Mouse (Mus musculus) hindbrain, embryonic 11.5 days (tissue): ENCODE results near the gene Rasgrp1. TPM values are rescaled to one million over a fixed set of nuclear protein-coding genes. Genes with fewer than 3 reads are reported as not detected.

Source experiments
- ATAC-seq: fragments of 200-750 bp; cut with Nextera tagmentation; 2 replicates; pipeline ENCODE4 v1.8.0; 2017; ENCODE audit warnings: mild to moderate bottlenecking, moderate TSS enrichment, moderate library complexity; ENCODE audit not compliant: low FRiP score
- DNase-seq: peaks from one replicate; pipeline ENCODE4 v3.0.0-alpha.2; 2015; ENCODE audit warnings: low spot score
- H3K27ac ChIP-seq: fragments of 300-500 bp; sonication (generic); 2 replicates; pipeline ENCODE4 v1.5.1; 2014; ENCODE audit warnings: mild to moderate bottlenecking, low read depth, low read length
- H3K27me3 ChIP-seq: fragments of 300-500 bp; sonication (generic); 2 replicates; pipeline ENCODE4 v1.6.1; 2014; ENCODE audit warnings: mild to moderate bottlenecking, low read length, moderate library complexity, mixed read lengths; ENCODE audit not compliant: control insufficient read depth, insufficient read depth
- H3K36me3 ChIP-seq: fragments of 300-500 bp; sonication (generic); 2 replicates; pipeline ENCODE4 v1.6.1; 2014; ENCODE audit warnings: mild to moderate bottlenecking, low read length, moderate library complexity, mixed read lengths; ENCODE audit not compliant: control insufficient read depth, insufficient read depth
- H3K4me1 ChIP-seq: fragments of 300-500 bp; sonication (generic); replicated peaks from 2 replicates; pipeline ENCODE4 v1.6.1; 2014; ENCODE audit warnings: low read length, mixed read lengths; ENCODE audit not compliant: control insufficient read depth, insufficient read depth
- H3K4me2 ChIP-seq: fragments of 300-500 bp; sonication (generic); replicated peaks from 2 replicates; pipeline ENCODE4 v1.6.1; 2014; ENCODE audit warnings: mild to moderate bottlenecking, low read depth, low read length
- H3K4me3 ChIP-seq: fragments of 300-500 bp; sonication (generic); 2 replicates; pipeline ENCODE4 v1.5.1; 2014; ENCODE audit warnings: low read depth, low read length
- H3K9ac ChIP-seq: fragments of 300-500 bp; sonication (generic); 2 replicates; pipeline ENCODE4 v1.6.1; 2014; ENCODE audit warnings: low read depth, low read length
- H3K9me3 ChIP-seq: fragments of 300-500 bp; sonication (generic); 2 replicates; pipeline ENCODE4 v1.6.1; 2016; ENCODE audit warnings: low read length; ENCODE audit not compliant: control insufficient read depth
- WGBS: fragments of 180-500 bp; shearing (Covaris S2); extraction: QIAGEN DNeasy Blood & Tissue Kit; methylation state at CpG from one replicate; pipeline ENCODE4 v1.1.7; 2014; 5-methylcytosine and 5-hydroxymethylcytosine counted together
- polyA plus RNA-seq: library from polyadenylated mRNA; unstranded; fragments of >200 nt; fragmentation: Nextera tagmentation; extraction: Ambion mirVana; gene quantifications from 2 replicates; pipeline ENCODE4 v1.2.1, GENCODE M21; 2014

Gene Rasgrp1
- polyA plus RNA-seq, 1 experiment from 2014 or later = 0.74 TPM

DNA sequence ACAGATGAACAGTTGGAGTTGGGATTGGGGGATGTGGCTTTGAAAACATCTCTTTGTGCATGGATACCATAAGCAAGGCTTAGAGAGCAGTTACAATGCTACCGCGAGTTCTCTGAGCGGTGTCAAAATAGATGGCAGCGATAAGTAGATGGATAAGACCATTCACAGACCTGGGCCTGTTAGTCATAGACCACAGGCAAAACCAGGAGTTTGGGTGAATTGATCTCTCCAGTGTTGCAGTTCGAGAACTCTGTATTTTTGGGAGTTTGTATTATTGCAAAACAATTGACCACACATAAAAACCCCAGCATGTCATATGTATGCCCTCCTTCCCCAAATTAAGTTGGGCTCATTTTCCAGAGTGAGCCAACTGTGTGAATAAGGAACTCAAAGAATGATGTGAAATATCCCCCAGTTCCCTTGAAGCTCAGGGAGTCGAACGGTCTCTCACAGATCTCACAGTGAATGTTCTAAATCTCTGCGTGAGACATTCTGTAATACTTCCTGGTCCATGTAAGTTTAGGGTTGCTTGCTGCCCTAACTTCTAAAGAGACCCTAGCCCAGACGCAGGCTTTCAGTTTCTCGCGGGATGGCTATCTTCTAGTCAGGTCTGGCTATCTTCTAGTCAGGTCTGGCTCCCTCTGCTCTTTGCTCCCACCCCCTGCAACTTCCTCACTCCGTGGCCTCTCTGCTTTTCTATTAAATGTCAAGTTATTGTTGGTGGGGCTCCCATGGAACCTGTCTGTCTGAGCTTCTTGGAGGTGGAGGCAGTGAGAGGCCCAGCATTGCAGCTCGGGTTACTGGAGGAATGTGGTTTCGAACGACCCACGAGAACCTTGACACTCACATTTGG, 43.0 kb downstream of the Rasgrp1 start:
- Histone ChIP-seq H3K4me1 (no peaks in the 10 kb centered on the region), H3K4me2 (no peak overlapping the region), H3K4me3 (no peak overlapping the region), H3K9ac (no peak overlapping the region), H3K27me3 (no peaks in the 10 kb centered on the region), H3K9me3 (no peaks in the 10 kb centered on the region), H3K36me3 (no peaks in the 10 kb centered on the region), H3K27ac (no peak overlapping the region)
- WGBS = 82% methylated on average over 16 of the region's 16 CpGs
- DNase-seq (no peak), ATAC-seq (no peak)

DNA sequence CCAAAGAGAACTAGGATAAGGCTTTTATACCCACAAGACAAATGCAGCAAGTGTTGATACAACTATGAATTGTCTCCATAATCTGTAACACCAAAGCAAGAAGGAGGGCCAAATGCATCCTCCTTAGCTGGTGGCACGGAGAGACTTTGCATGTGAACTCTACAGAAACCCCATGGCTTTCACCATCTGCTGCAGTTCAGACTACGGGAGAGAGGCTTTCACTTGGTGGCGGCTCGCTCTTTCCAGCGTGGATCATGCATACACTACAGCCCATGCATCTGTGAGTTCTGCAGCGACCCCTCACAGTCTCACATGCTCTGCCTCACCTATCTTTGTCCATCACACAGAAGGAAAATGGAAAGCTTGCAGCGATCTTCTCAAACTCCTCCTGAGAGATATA, 54.5 kb downstream of the Rasgrp1 start:
- no peak overlapping the region for H3K4me2 ChIP-seq
- DNase-seq (no peak), ATAC-seq (no peak)
- no peaks in the 10 kb centered on the region for H3K9me3 ChIP-seq
- H3K27ac ChIP-seq = no peak overlapping the region
- H3K36me3 ChIP-seq = no peaks in the 10 kb centered on the region
- no peaks in the 10 kb centered on the region for H3K4me1 ChIP-seq
- H3K9ac ChIP-seq = no peak overlapping the region
- WGBS = 90% methylated on average over 7 of the region's 7 CpGs
- no peak overlapping the region for H3K4me3 ChIP-seq
- H3K27me3 ChIP-seq = no peaks in the 10 kb centered on the region

DNA sequence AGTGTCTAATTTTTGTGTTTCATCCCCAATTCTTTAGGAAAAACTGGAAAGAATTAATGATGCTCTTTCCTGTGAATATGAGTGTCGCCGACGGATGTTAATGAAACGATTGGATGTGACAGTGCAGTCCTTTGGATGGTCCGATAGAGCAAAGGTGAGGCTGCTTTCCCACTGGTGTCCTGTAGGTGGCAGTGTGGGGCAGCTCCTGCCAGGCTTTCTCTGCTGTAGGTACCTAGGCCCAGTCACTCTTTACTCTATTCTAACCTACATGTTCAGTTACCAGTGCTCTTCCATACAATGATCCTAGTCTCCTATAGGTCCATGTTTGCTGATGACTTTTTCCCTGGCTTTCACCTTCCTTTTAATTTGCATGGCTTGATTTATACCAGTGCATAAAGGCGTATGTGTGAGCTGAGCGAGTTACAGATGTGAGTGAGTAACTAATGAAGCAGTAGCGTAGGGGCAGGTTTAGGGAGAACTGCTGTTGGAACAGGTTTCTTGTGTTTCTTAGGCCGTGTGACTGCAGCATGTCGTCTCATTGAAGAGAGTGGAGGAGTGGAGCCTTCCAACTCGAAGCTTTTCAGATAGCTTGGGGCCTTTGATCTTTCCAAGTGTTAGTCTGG, 78.9 kb downstream of the Rasgrp1 start:
- ATAC-seq (peak; percentile 56), DNase-seq (peak; percentile 79)
- H3K9me3 ChIP-seq = no peaks in the 10 kb centered on the region
- no peaks in the 10 kb centered on the region for H3K4me1 ChIP-seq
- no peak overlapping the region for H3K27ac ChIP-seq
- WGBS = 73% methylated on average over 11 of the region's 11 CpGs
- no peak overlapping the region for H3K4me3 ChIP-seq
- no peak overlapping the region for H3K4me2 ChIP-seq
- H3K9ac ChIP-seq = no peak overlapping the region
- no peaks in the 10 kb centered on the region for H3K27me3 ChIP-seq
- 0 out of 2 replicates have a peak, but pooled peaks cover 4% of the 10 kb centered on the region for H3K36me3 ChIP-seq

DNA sequence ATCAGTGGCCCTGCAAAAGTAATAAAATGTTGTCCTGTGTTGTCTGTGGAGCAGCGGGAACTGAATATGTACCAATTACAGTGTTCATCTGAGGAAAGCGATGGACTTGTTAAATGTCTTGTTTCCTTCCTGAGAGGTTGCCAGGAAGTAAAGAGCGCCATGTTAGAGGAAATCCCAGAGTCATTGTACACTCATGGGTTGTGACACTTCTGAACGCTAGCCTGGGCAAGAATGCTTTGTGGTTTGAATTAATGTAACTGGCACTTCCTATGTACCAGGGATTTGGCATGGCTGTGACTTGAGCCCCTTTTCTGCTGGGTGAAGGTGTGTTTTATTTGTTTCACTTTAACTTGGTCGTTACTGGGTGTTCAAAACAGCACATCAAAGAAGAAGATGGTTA, 80.6 kb downstream of the Rasgrp1 start:
- 90% methylated on average over 5 of the region's 5 CpGs for WGBS
- Histone ChIP-seq H3K36me3 (0 out of 2 replicates have a peak, but pooled peaks cover 4% of the 10 kb centered on the region), H3K9ac (no peak overlapping the region), H3K9me3 (no peaks in the 10 kb centered on the region), H3K27ac (no peak overlapping the region), H3K27me3 (no peaks in the 10 kb centered on the region), H3K4me3 (no peak overlapping the region), H3K4me2 (no peak overlapping the region), H3K4me1 (no peaks in the 10 kb centered on the region)
- ATAC-seq (no peak), DNase-seq (no peak)

DNA sequence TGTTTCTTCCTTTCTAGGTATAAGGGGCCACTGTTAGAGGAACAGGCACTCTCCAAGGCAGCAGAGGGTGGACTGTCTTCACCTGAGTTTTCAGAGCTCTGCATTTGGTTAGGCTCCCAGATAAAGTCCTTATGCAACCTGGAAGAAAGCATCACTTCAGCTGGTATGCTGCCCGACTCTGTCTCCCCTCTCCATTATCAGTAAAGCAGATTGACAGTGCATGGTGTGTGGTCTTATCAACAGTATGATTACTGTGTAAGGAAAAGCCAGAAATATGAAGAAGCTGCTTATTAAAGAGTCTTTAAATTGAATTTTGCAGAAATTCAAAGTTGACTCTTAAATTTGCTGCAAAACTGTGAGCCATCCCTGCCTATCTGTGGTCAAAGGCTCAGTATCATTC, 85.2 kb downstream of the Rasgrp1 start:
- Histone ChIP-seq H3K9ac (no peak overlapping the region), H3K4me1 (no peaks in the 10 kb centered on the region), H3K4me3 (no peak overlapping the region), H3K27me3 (no peaks in the 10 kb centered on the region), H3K36me3 (no peaks in the 10 kb centered on the region), H3K4me2 (no peak overlapping the region), H3K27ac (no peak overlapping the region), H3K9me3 (no peaks in the 10 kb centered on the region)
- no peak for DNase-seq
- ATAC-seq = no peak
- 72% methylated on average over 1 of the region's 1 CpGs for WGBS

DNA sequence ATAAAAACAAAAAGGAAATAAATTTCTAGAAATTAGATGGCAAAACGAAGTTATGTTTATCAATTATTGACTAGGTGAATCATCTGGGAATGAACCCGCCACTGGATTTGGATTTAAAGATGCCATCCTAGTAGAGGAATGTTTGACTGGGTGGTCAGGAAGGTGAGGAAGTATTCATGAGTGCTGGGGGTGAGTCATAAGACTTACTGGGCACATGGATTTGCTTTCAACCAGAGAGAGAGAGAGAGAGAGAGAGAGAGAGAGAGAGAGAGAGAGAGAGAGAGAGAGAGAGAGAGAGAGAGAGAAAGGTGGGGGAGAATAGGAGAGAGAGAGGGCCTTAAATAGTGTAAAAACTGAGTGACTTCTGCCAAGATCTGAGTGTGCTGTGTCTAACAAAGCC, 87.4 kb downstream of the Rasgrp1 start:
- Histone ChIP-seq H3K36me3 (no peaks in the 10 kb centered on the region), H3K9ac (no peak overlapping the region), H3K27ac (no peak overlapping the region), H3K9me3 (no peaks in the 10 kb centered on the region), H3K4me2 (no peak overlapping the region), H3K27me3 (no peaks in the 10 kb centered on the region), H3K4me3 (no peak overlapping the region), H3K4me1 (no peaks in the 10 kb centered on the region)
- WGBS = 87% methylated on average over 2 of the region's 2 CpGs
- DNase-seq = no peak
- ATAC-seq = no peak

DNA sequence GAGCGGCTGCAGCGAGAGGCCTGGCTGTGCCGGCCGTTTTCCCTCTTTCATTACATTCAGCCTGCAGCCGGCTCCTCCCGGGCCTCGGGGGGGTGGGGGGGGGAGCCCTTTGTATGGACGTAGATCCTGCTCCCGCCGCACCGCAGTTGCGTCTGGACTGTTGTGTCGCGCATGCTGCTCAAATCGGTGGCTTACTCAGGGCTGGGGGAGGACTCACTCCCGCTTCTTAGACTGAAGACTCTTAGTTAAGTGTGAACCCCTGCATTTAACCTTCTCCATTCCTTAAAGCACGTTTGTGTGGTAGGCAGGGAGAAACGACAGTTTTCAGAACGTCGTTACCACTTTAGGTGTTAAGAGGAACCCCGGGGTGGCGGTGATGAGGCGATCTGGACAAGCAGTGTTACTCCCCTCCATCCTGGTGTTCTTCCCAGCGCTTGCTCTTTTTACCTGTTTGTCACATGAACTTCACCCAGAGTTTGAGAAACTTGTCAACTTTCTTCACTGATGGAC, 92.7 kb downstream of the Rasgrp1 start:
- WGBS = under 1% methylated on average over 21 of the region's 24 CpGs
- H3K27me3 ChIP-seq = no peaks in the 10 kb centered on the region
- ATAC-seq = peak; percentile 82

DNA sequence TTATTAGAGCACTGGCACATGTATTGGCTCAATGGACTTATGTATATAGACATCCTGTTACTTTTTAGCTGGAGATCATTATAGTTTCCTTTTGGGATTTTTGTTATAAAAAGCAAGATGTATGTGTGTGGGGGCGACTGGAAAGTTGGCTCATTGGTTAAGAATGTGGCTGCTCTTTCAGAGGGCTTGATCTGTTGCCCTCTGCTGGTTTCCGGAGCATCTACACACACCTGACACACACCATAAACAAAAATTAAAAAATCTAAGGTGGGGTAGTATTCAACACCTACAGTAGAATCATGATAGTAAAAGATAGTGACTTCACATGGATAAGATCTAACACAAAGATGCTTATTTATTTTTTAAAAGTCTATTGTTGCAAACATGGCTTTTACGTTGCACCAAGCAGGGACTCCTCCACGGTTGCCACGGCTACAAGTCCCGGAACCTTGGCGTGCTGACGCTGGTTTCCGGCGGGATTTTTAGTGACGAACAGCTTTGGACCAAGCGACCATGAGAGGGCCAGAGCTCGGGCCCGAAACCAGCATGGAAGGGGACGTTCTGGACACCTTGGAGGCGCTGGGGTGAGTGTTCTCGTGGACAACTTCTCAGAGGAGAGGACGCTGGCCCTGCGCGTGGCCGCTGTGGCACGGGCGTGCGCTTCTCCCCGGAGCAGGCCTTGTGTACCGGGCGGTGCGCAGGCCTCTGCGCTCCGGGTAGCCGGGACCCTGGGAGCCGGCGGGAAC, 93.4 kb downstream of the Rasgrp1 start, which contains the start of gene Fam98b:
Gene Fam98b, plus strand, starts transcription at position 485 of the 746 bp plus-strand sequence.
- ATAC-seq = peak; percentile 98

More for the DNA sequence above, 92.7 kb downstream of the Rasgrp1 start:
- Histone ChIP-seq H3K4me2 (peak overlapping the region; percentile 60), H3K9ac (peak overlapping the region; percentile 94), H3K9me3 (no peaks in the 10 kb centered on the region), H3K4me1 (no peaks in the 10 kb centered on the region), H3K36me3 (no peaks in the 10 kb centered on the region), H3K27ac (peak overlapping the region; percentile 86), H3K4me3 (peak overlapping the region; percentile 90)
- no peak for DNase-seq

More for the DNA sequence above, 93.4 kb downstream of the Rasgrp1 start, which contains the start of gene Fam98b:
- H3K27ac ChIP-seq = peak within 1 kb of the TSS; percentile 86
- no peaks in the 10 kb centered on the region for H3K36me3 ChIP-seq
- peak within 1 kb of the TSS; percentile 60 for H3K4me2 ChIP-seq
- peak within 1 kb of the TSS; percentile 94 for H3K9ac ChIP-seq
- no peaks in the 10 kb centered on the region for H3K9me3 ChIP-seq
- no peaks in the 10 kb centered on the region for H3K4me1 ChIP-seq
- DNase-seq = peak; percentile 96
- H3K4me3 ChIP-seq = peak within 1 kb of the TSS; percentile 90
- H3K27me3 ChIP-seq = no peaks in the 10 kb centered on the region
- under 1% methylated on average over 33 of the region's 33 CpGs for WGBS
